8 mouse cellular contexts compared by ENCODE assay signal in genomic region chr3:108083904-108084407, GRCm38 (mm10). TPM values are rescaled to one million over a fixed set of nuclear protein-coding genes. Genes with fewer than 3 reads are reported as not detected.
A peak's percentile ranks its signal among the peaks of the same experiment; 100 is the strongest.
DNase-seq lines count a peak whose midpoint lies in the region; ATAC-seq and TF ChIP-seq lines count a peak whose summit lies in the region.
"Had no signal": no experiment of that assay in that cellular context is flagged by ENCODE, and none has a peak within 500 bp of the region (broad histone marks: within the 10 kb centered on the region; RNA-seq: fewer than 3 reads in every experiment).

No protein-coding gene starts in this region.

- no peak overlapping the region for H3K27ac ChIP-seq in kidney, postnatal 0 days
- no peak overlapping the region for H3K27ac ChIP-seq in hindbrain, embryonic 14.5 days
- no peak overlapping the region for H3K27ac ChIP-seq in midbrain, embryonic 16.5 days (ENCODE audit: low read length)

- H3K36me3 ChIP-seq in kidney, postnatal 0 days (ENCODE audit: insufficient read depth, low read length): 0 out of 2 replicates have a peak, but pooled peaks cover 6% of the 10 kb centered on the region
- peaks cover 13% of the 10 kb centered on the region for H3K36me3 ChIP-seq in hindbrain, embryonic 14.5 days (replicated peaks; ENCODE audit: control insufficient read depth, insufficient read depth)
- H3K36me3 ChIP-seq in midbrain, embryonic 16.5 days (ENCODE audit: control insufficient read depth, insufficient read depth, low read length): peaks cover 4% of the 10 kb centered on the region; the same call in 1 of the 2 replicates

- H3K4me1 ChIP-seq in kidney, postnatal 0 days (replicated peaks; ENCODE audit: insufficient read depth, low read length): peaks cover 29% of the 10 kb centered on the region
- peaks cover 42% of the 10 kb centered on the region for H3K4me1 ChIP-seq in hindbrain, embryonic 14.5 days (replicated peaks; ENCODE audit: control insufficient read depth, insufficient read depth, low read length)
- H3K4me1 ChIP-seq in midbrain, embryonic 16.5 days (ENCODE audit: control insufficient read depth, insufficient read depth, low read length): peaks cover 31% of the 10 kb centered on the region

- TF ChIP-seq CTCF in kidney, postnatal 0 days (IDR thresholded peaks at IDR 0.05; ENCODE audit: low read depth): no peak

- peak overlapping the region; percentile 99 for H3K4me2 ChIP-seq in kidney, postnatal 0 days (ENCODE audit: low read length)
- peak overlapping the region; percentile 92 for H3K4me2 ChIP-seq in hindbrain, embryonic 14.5 days (replicated peaks)
- H3K4me2 ChIP-seq in midbrain, embryonic 16.5 days (ENCODE audit: low read length): peak overlapping the region; percentile 94

- ATAC-seq in kidney, postnatal 0 days (replicated peaks; ENCODE audit: low FRiP score, low read depth): no peak
- no peak for ATAC-seq in hindbrain, embryonic 14.5 days (ENCODE audit: low FRiP score)
- no peak for ATAC-seq in midbrain, embryonic 16.5 days
- ATAC-seq: activated CD4-positive, CD25-positive, alpha-beta regulatory T cell, adult 4 months had no signal

- H3K27me3 ChIP-seq in kidney, postnatal 0 days (ENCODE audit: insufficient read depth, low read length): no peaks in the 10 kb centered on the region
- no peaks in the 10 kb centered on the region for H3K27me3 ChIP-seq in hindbrain, embryonic 14.5 days (ENCODE audit: control insufficient read depth, insufficient read depth, low read length)
- H3K27me3 ChIP-seq in midbrain, embryonic 16.5 days (ENCODE audit: control insufficient read depth, insufficient read depth, low read depth, low read length): no peaks in the 10 kb centered on the region

- WGBS in kidney, postnatal 0 days: 80% methylated on average over 4 of the region's 4 CpGs
- WGBS in hindbrain, embryonic 14.5 days: 68% methylated on average over 4 of the region's 4 CpGs
- 73% methylated on average over 4 of the region's 4 CpGs for WGBS in midbrain, embryonic 16.5 days

- H3K9ac ChIP-seq in kidney, postnatal 0 days (ENCODE audit: low read depth, low read length): no peak overlapping the region
- 0 out of 2 replicates have a peak overlapping the region, but pooled peaks have one; percentile 69 for H3K9ac ChIP-seq in hindbrain, embryonic 14.5 days
- peak overlapping the region; percentile 76; the same call in 1 of the 2 replicates for H3K9ac ChIP-seq in midbrain, embryonic 16.5 days (ENCODE audit: low read depth, low read length)

- H3K9me3 ChIP-seq in kidney, postnatal 0 days (replicated peaks; ENCODE audit: low read length): no peaks in the 10 kb centered on the region
- no peaks in the 10 kb centered on the region for H3K9me3 ChIP-seq in hindbrain, embryonic 14.5 days (ENCODE audit: control insufficient read depth, low read length)
- H3K9me3 ChIP-seq in midbrain, embryonic 16.5 days (replicated peaks; ENCODE audit: control insufficient read depth, low read length, poor library complexity, severe bottlenecking): no peaks in the 10 kb centered on the region

- H3K4me3 ChIP-seq in kidney, postnatal 0 days (replicated peaks; ENCODE audit: low read depth, low read length): no peak overlapping the region
- H3K4me3 ChIP-seq in hindbrain, embryonic 14.5 days (replicated peaks; ENCODE audit: low read length): no peak overlapping the region
- H3K4me3 ChIP-seq in midbrain, embryonic 16.5 days (ENCODE audit: low read depth, low read length): 0 out of 2 replicates have a peak overlapping the region, but pooled peaks have one; percentile 67

- DNase-seq in kidney, postnatal 0 days (ENCODE audit: low spot score): no peak
- DNase-seq in kidney, adult 18-20 months: no peak
- peak; percentile 63 to 72 for DNase-seq in cerebellum, postnatal 14 days
- DNase-seq in hindbrain, embryonic 14.5 days (ENCODE audit: low spot score): no peak
- no peak for DNase-seq in urinary bladder, postnatal 4 days (ENCODE audit: low spot score in 2 of 2)
- no peak for DNase-seq in ovary, postnatal 36 days (ENCODE audit: low spot score)

RNA-seq across cellular contexts. Expression of gene Ampd2, which starts 2.5 kb away (rescaled TPM):
- polyA plus RNA-seq in kidney, postnatal 0 days (2015; fragmentation: Nextera tagmentation; extraction: Ambion mirVana): 35.8 and 38.2 TPM in 2 replicates
- 43.8 and 45.5 TPM in 2 replicates for polyA plus RNA-seq in hindbrain, embryonic 14.5 days (2014; fragmentation: Nextera tagmentation; extraction: Ambion mirVana)
- 71.2 and 72.4 TPM in 2 replicates for polyA plus RNA-seq in midbrain, embryonic 16.5 days (2015; fragmentation: Nextera tagmentation; extraction: Ambion mirVana)

RNA-seq across cellular contexts. Expression of gene Gnat2, which starts 8.6 kb away (rescaled TPM):
- polyA plus RNA-seq in kidney, postnatal 0 days (2015; fragmentation: Nextera tagmentation; extraction: Ambion mirVana): 1.0 and 1.2 TPM in 2 replicates
- 0.33 and 0.48 TPM in 2 replicates for polyA plus RNA-seq in hindbrain, embryonic 14.5 days (2014; fragmentation: Nextera tagmentation; extraction: Ambion mirVana)
- polyA plus RNA-seq in midbrain, embryonic 16.5 days (2015; fragmentation: Nextera tagmentation; extraction: Ambion mirVana): 0.15 and 0.19 TPM in 2 replicates
- polyA plus RNA-seq: activated CD4-positive, CD25-positive, alpha-beta regulatory T cell, adult 4 months had no signal

RNA-seq across cellular contexts. Expression of gene Gstm4, which starts 39.3 kb away (rescaled TPM):
- 21.8 and 22.1 TPM in 2 replicates for polyA plus RNA-seq in kidney, postnatal 0 days (2015; fragmentation: Nextera tagmentation; extraction: Ambion mirVana)
- 17.5 and 19.1 TPM in 2 replicates for polyA plus RNA-seq in hindbrain, embryonic 14.5 days (2014; fragmentation: Nextera tagmentation; extraction: Ambion mirVana)
- 22.2 and 23.1 TPM in 2 replicates for polyA plus RNA-seq in midbrain, embryonic 16.5 days (2015; fragmentation: Nextera tagmentation; extraction: Ambion mirVana)

Comparison
In these comparisons a context has a peak if more than half of its experiments do, and no peak if none do; other contexts are left out.
1. DNase-seq: peak in cerebellum, postnatal 14 days (2 of 2); none in kidney, postnatal 0 days (single experiment), kidney, adult 18-20 months (single experiment), hindbrain, embryonic 14.5 days (single experiment), urinary bladder, postnatal 4 days (0 of 2) and ovary, postnatal 36 days (single experiment).
2. Peak in every context shown above with its lines, with median percentiles within 50 percentile points of each other: H3K4me2 ChIP-seq.